Mouse (Mus musculus) heart, embryonic 14.5 days (tissue): ENCODE data around the gene Nol10. TPM values are rescaled to one million over a fixed set of nuclear protein-coding genes. Genes with fewer than 3 reads are reported as not detected.

Experiments
- ATAC-seq: fragments of 200-750 bp; cut with Nextera tagmentation; 2 replicates; pipeline ENCODE4 v1.8.0; 2017; ENCODE audit warnings: low read depth, moderate TSS enrichment; ENCODE audit not compliant: insufficient number of reproducible peaks, insufficient read depth, low FRiP score
- H3K27ac ChIP-seq, 2 experiments: fragments of 200-500 bp in 1 of 2; fragments of 300-500 bp in 1 of 2; sonication (generic) in 1 of 2; replicated peaks in 1 of 2; 2 replicates each; pipeline ENCODE4 v1.5.1; 2012 to 2014; ENCODE audit warnings: low read depth in 2 of 2, low read length in 2 of 2, control low read depth in 1 of 2, mild to moderate bottlenecking in 1 of 2, mixed read lengths in 1 of 2; ENCODE audit not compliant: control insufficient read depth in 1 of 2, insufficient read depth in 1 of 2
- H3K27me3 ChIP-seq: fragments of 300-500 bp; sonication (generic); 2 replicates; pipeline ENCODE4 v1.6.1; 2014; ENCODE audit warnings: mild to moderate bottlenecking, low read length, control low read depth; ENCODE audit not compliant: control insufficient read depth, insufficient read depth
- H3K36me3 ChIP-seq: fragments of 300-500 bp; sonication (generic); 2 replicates; pipeline ENCODE4 v1.6.1; 2014; ENCODE audit warnings: mild to moderate bottlenecking, control low read depth, low read length, mixed read lengths; ENCODE audit not compliant: control insufficient read depth, insufficient read depth
- H3K4me1 ChIP-seq, 2 experiments: fragments of 200-500 bp in 1 of 2; fragments of 300-500 bp in 1 of 2; sonication (generic) in 1 of 2; 2 replicates each; pipeline ENCODE4 v1.6.1; 2012 to 2014; ENCODE audit warnings: low read length in 2 of 2, control low read depth in 1 of 2, mixed read lengths in 1 of 2; ENCODE audit not compliant: control insufficient read depth in 2 of 2, insufficient read depth in 2 of 2
- H3K4me2 ChIP-seq: fragments of 300-500 bp; sonication (generic); 2 replicates; pipeline ENCODE4 v1.6.1; 2014; ENCODE audit warnings: mild to moderate bottlenecking, low read length
- H3K4me3 ChIP-seq, 2 experiments: fragments of 200-500 bp in 1 of 2; fragments of 300-500 bp in 1 of 2; sonication (generic) in 1 of 2; 2 replicates each; pipeline ENCODE4 v1.5.1; 2012 to 2014; ENCODE audit warnings: low read length in 2 of 2, mild to moderate bottlenecking in 2 of 2, control low read depth in 1 of 2, low read depth in 1 of 2, moderate library complexity in 1 of 2; ENCODE audit not compliant: control insufficient read depth in 1 of 2, insufficient read depth in 1 of 2
- H3K9ac ChIP-seq: fragments of 300-500 bp; sonication (generic); 2 replicates; pipeline ENCODE4 v1.6.1; 2014; ENCODE audit warnings: mild to moderate bottlenecking, low read length
- H3K9me3 ChIP-seq: fragments of 300-500 bp; sonication (generic); 2 replicates; pipeline ENCODE4 v1.6.1; 2016; ENCODE audit warnings: low read length, control low read depth; ENCODE audit not compliant: control insufficient read depth
- WGBS: fragments of 180-500 bp; shearing (Covaris S2); extraction: QIAGEN DNeasy Blood & Tissue Kit; methylation state at CpG from one replicate; pipeline ENCODE4 v1.1.7; 2014; 5-methylcytosine and 5-hydroxymethylcytosine counted together
- polyA plus RNA-seq: library from polyadenylated mRNA; unstranded; fragments of >200 nt; fragmentation: Nextera tagmentation; extraction: Ambion mirVana; gene quantifications from 2 replicates; pipeline ENCODE4 v1.2.1, GENCODE M21; 2014

Gene Nol10
- polyA plus RNA-seq, 1 experiment from 2014 or later = 11.3 TPM

- 92% methylated on average over 3 of the region's 3 CpGs for WGBS
- no peaks in the 10 kb centered on the region for H3K9me3 ChIP-seq
- no peak for ATAC-seq
- peaks cover 67% of the 10 kb centered on the region for H3K36me3 ChIP-seq
- H3K4me2 ChIP-seq = no peak overlapping the region
- no peak overlapping the region for H3K4me3 ChIP-seq
- H3K27me3 ChIP-seq = no peaks in the 10 kb centered on the region
- no peak overlapping the region for H3K27ac ChIP-seq
- H3K9ac ChIP-seq = no peak overlapping the region
- H3K4me1 ChIP-seq = no peaks in the 10 kb centered on the region
These were observed 20.9 kb downstream of the Nol10 start for GRCm38 (mm10) chr12:17369111-17369510.

- Histone ChIP-seq H3K27ac (no peak overlapping the region), H3K9me3 (no peaks in the 10 kb centered on the region), H3K4me3 (no peak overlapping the region), H3K4me1 (no peaks in the 10 kb centered on the region), H3K36me3 (peaks cover 68% of the 10 kb centered on the region), H3K27me3 (no peaks in the 10 kb centered on the region), H3K4me2 (no peak overlapping the region), H3K9ac (no peak overlapping the region)
- ATAC-seq = no peak
- WGBS = 91% methylated on average over 7 of the region's 7 CpGs
These were observed 21.5 kb downstream of the Nol10 start for GRCm38 (mm10) chr12:17369551-17370325.

GRCm38 (mm10) chr12:17371589-17372235, 23.5 kb downstream of the Nol10 start:
- no peaks in the 10 kb centered on the region for H3K27me3 ChIP-seq
- no peaks in the 10 kb centered on the region for H3K9me3 ChIP-seq
- ATAC-seq = no peak
- H3K9ac ChIP-seq = no peak overlapping the region
- peaks cover 76% of the 10 kb centered on the region for H3K36me3 ChIP-seq
- no peak overlapping the region for H3K27ac ChIP-seq
- no peaks in the 10 kb centered on the region for H3K4me1 ChIP-seq
- H3K4me2 ChIP-seq = no peak overlapping the region
- WGBS = 84% methylated on average over 8 of the region's 8 CpGs
- no peak overlapping the region for H3K4me3 ChIP-seq

GRCm38 (mm10) chr12:17372696-17373095, 24.4 kb downstream of the Nol10 start:
- no peaks in the 10 kb centered on the region for H3K9me3 ChIP-seq
- no peak overlapping the region for H3K4me3 ChIP-seq
- peaks cover 85% of the 10 kb centered on the region for H3K36me3 ChIP-seq
- no peaks in the 10 kb centered on the region for H3K27me3 ChIP-seq
- no peaks in the 10 kb centered on the region for H3K4me1 ChIP-seq
- 91% methylated on average over 3 of the region's 3 CpGs for WGBS
- H3K27ac ChIP-seq = no peak overlapping the region
- H3K4me2 ChIP-seq = no peak overlapping the region
- ATAC-seq = no peak
- H3K9ac ChIP-seq = no peak overlapping the region

GRCm38 (mm10) chr12:17373470-17373975, 25.3 kb downstream of the Nol10 start:
- Histone ChIP-seq H3K9ac (no peak overlapping the region), H3K27me3 (no peaks in the 10 kb centered on the region), H3K4me3 (no peak overlapping the region), H3K4me2 (no peak overlapping the region), H3K4me1 (no peaks in the 10 kb centered on the region), H3K27ac (no peak overlapping the region), H3K36me3 (peaks cover 87% of the 10 kb centered on the region), H3K9me3 (no peaks in the 10 kb centered on the region)
- 94% methylated on average over 5 of the region's 5 CpGs for WGBS
- no peak for ATAC-seq

- Histone ChIP-seq H3K4me1 (no peaks in the 10 kb centered on the region), H3K9me3 (no peaks in the 10 kb centered on the region), H3K27ac (no peak overlapping the region), H3K36me3 (peaks cover 90% of the 10 kb centered on the region), H3K4me2 (no peak overlapping the region), H3K9ac (no peak overlapping the region), H3K4me3 (no peak overlapping the region), H3K27me3 (no peaks in the 10 kb centered on the region)
- ATAC-seq = no peak
- 87% methylated on average over 4 of the region's 4 CpGs for WGBS
These were observed 27.0 kb downstream of the Nol10 start for GRCm38 (mm10) chr12:17375243-17375642.

- H3K27ac ChIP-seq = no peak overlapping the region
- ATAC-seq = no peak
- WGBS = 82% methylated on average over 6 of the region's 6 CpGs
- H3K27me3 ChIP-seq = no peaks in the 10 kb centered on the region
- H3K4me3 ChIP-seq = no peak overlapping the region
- no peaks in the 10 kb centered on the region for H3K4me1 ChIP-seq
- no peaks in the 10 kb centered on the region for H3K9me3 ChIP-seq
- no peak overlapping the region for H3K4me2 ChIP-seq
- H3K36me3 ChIP-seq = peaks cover 87% of the 10 kb centered on the region
- no peak overlapping the region for H3K9ac ChIP-seq
These were observed 28.3 kb downstream of the Nol10 start for GRCm38 (mm10) chr12:17376521-17376920.
